Mouse (Mus musculus) liver, adult (tissue): Measurements from ENCODE around the gene Xpnpep1.

Experiments used
- GATA4 ChIP-seq: IDR thresholded peaks from 2 replicates; pipeline ENCODE4 v1.6.1; 2014; ENCODE audit warnings: mild to moderate bottlenecking, low read length; ENCODE audit not compliant: insufficient replicate concordance

The Xpnpep1 gene

GRCm38 (mm10) chr19:53028216-53028615, 11.8 kb downstream of the Xpnpep1 start:
- no peak for TF ChIP-seq GATA4

GRCm38 (mm10) chr19:53023189-53023588, 16.8 kb downstream of the Xpnpep1 start:
- TF ChIP-seq GATA4, result no peak

DNA sequence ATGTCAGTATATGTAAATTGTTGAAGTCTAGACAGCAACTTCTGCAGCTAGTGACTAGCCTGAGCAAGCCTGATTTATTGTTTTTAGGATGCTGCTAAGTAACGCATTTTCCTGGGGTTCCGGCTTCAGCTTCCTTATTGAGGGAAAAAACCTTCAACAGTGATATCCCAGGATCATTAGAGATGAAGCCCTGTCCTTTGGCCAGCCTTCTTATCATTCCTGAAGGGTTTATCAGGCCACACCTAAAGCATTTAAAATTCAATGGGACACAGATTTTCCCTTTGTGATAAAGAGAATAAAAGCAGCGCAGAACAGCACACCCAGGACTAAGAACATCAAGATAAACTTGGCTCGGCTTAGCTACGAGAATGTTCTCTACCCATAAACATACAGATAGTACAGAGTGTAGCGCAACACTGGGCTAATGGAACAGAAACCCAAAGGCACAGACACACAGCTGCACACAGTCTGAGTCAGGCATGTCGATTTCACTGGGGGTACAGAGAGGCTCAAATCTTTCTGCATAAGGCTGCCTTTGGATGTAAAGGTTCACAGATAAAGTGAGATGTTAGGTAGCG, 17.9 kb downstream of the Xpnpep1 start:
- TF ChIP-seq GATA4, result no peak

GRCm38 (mm10) chr19:53021537-53021936, 18.5 kb downstream of the Xpnpep1 start:
- no peak for TF ChIP-seq GATA4

DNA sequence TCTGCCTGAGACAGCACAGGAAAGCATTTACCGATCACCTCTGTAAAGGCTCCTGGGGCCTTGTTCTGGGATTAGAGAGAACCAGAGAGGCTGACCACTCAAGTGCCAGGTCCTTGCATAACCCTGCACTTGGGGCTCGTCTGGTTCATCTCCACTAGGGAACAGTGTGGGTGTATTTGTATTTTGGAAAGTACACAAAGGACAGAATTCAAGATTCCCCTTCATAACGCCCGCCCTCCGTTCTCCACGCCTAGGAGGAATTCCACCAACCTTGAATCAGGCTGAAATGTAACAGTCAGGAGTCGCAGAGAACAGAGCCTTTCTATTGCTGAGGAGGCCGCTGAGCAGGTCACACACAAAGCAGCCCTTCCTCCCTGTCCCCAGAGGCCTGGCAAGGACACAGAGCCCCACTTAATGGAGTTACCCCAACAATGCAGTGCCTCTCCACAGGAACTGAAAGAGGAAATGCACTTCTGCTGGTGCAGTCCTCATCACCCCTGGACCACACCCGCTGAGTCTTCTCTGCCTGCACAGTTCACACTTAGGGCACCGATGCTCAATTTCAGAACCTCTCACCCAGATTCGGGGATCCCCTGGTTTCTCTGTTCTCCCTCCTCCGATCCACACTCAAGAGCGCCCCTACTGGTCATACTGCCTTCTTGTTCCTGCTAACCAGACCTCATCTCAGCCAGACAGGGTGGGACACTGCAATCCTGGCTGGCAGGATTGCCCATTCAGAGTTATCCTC, 20.1 kb downstream of the Xpnpep1 start:
- no peak for TF ChIP-seq GATA4

GRCm38 (mm10) chr19:53017954-53018353, 22.1 kb downstream of the Xpnpep1 start:
- TF ChIP-seq GATA4, result no peak

DNA sequence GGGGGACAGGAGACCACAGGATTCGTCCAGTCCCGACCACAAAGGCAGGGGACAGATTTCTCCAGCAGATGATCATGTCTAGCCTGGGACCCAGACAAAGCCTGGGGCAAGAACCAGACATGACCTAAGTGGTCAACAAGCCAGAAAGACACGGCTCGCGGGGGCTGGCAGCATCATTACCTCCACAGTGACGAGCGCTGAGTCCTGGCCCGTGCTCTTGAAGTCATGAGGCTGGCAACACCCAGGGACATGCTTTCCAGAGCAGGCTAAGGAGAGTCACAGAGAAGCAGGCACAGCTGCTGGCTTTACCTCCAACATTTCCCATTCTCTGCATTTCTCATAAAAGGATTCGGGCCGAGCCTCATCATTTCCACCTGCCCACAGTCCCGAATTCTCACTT, 22.8 kb downstream of the Xpnpep1 start:
- no peak for TF ChIP-seq GATA4

DNA sequence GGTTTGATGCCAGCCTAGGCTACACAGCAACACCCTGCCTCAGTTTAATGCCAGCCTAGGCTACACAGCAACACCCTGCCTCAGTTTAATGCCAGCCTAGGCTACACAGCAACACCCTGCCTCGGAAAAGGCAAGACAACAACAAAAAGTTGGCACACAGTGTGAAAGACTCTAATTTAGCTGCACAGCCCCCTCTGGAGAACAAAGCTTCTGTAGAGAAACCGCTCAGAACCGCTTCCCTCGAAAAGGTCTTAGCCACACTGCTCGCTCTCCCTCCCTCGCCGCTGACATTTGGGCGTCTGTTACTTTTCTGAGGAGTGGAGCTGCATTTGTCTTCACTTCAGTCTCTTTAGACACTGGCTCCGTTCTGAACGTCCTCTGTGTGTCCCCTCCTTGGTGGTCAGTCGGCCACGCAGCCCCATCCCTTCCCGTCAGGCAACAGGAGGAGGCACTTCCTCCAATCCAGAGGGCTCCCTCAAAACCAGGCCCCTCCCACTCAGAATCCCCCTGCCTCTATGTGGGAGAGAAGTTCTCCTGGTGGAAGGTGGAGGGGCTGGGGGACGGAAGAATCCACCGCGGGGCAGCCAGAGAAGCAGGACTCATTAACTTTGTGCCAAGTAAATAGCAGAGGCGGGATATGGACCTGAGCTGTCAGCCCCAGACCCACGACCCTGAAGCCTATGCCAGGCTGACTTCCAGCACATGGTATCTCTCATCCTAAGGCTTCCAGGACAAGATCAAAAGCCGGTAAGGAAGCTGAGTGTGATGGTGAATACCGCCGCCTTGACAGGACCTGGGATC, 24.9 kb downstream of the Xpnpep1 start:
- TF ChIP-seq GATA4, result no peak

- no peak for TF ChIP-seq GATA4
These were observed 26.3 kb downstream of the Xpnpep1 start for GRCm38 (mm10) chr19:53013744-53014143.

- TF ChIP-seq GATA4, result no peak
These were observed 26.7 kb downstream of the Xpnpep1 start for GRCm38 (mm10) chr19:53013341-53013740.

- TF ChIP-seq GATA4, result no peak
These were observed 29.1 kb downstream of the Xpnpep1 start for GRCm38 (mm10) chr19:53010941-53011340.

GRCm38 (mm10) chr19:53008921-53009320, 31.1 kb downstream of the Xpnpep1 start:
- TF ChIP-seq GATA4, result no peak

- TF ChIP-seq GATA4, result no peak
These were observed 31.9 kb downstream of the Xpnpep1 start for GRCm38 (mm10) chr19:53008020-53008705.

DNA sequence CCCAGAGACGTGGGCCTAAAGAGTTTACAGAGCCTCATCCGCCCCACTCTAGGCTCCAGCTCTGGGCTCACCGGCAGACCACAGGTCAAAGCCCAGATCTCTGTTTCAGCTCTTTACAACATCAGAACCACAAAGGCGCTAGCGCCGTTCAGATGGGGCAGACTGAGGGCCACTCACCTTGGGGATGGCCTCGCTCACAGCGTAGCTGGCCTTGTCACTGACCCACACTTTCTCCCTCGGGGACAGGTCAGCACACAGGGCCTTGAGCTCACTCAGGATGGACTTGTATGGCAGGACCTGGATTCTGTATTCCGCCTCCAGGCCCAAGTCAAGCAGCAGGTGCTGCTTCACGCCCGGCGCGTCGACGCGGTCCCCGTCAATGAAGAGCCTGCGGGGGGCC, 34.0 kb downstream of the Xpnpep1 start:
- no peak for TF ChIP-seq GATA4

- no peak for TF ChIP-seq GATA4
These were observed 36.3 kb downstream of the Xpnpep1 start for GRCm38 (mm10) chr19:53003554-53004365.
